Mouse (Mus musculus): Measurements from ENCODE around the gene Zmiz1.

GRCm38 (mm10) chr14:25548650-25549049 is 89.7 kb downstream of the Zmiz1 start:
- TF ChIP-seq POLR2A (IDR thresholded peaks at IDR 0.05; ENCODE audit: borderline replicate concordance, insufficient read depth, low read length) = no peak
- no peak for TF ChIP-seq CTCF (IDR thresholded peaks at IDR 0.05; ENCODE audit: borderline replicate concordance, insufficient read depth, low read depth, low read length)

Measured in cerebellum, adult 2 months (tissue).